Mouse (Mus musculus) kidney, postnatal 10 days (tissue): ENCODE measurements around the gene Grk5.
"Not testable (repeated sequence)": the region's sequence is repeated elsewhere in the genome, so short reads cannot be mapped to it uniquely, and the experiment has no call there.

ENCODE experiments used
- DNase-seq: peaks from one replicate; pipeline ENCODE4 v3.0.0; 2021; ENCODE audit warnings: mixed read lengths

Gene Grk5

GRCm38 (mm10) chr19:60889714-60890315, at the start of gene Grk5:
Gene Grk5, plus strand, starts transcription at chr19:60889749.
- peak; percentile 99 for DNase-seq

- no peak for DNase-seq
Observed at GRCm38 (mm10) chr19:60843324-60843723, 46.2 kb upstream of the Grk5 start.

- DNase-seq, result no peak
Observed at GRCm38 (mm10) chr19:60845731-60846130, 43.8 kb upstream of the Grk5 start.

- peak; percentile 93 for DNase-seq
Observed at GRCm38 (mm10) chr19:60860868-60861700, 28.5 kb upstream of the Grk5 start, which contains the start of gene Sfxn4. Gene Sfxn4, minus strand, starts transcription at chr19:60861479.

- DNase-seq, result not testable (repeated sequence)
Observed at GRCm38 (mm10) chr19:60866169-60866568, 23.4 kb upstream of the Grk5 start.

- DNase-seq, result no peak
Observed at GRCm38 (mm10) chr19:60870489-60870888, 19.1 kb upstream of the Grk5 start.

- DNase-seq, result no peak
Observed at GRCm38 (mm10) chr19:60871366-60871765, 18.2 kb upstream of the Grk5 start.

GRCm38 (mm10) chr19:60872272-60872671, 17.3 kb upstream of the Grk5 start:
- DNase-seq, result no peak

GRCm38 (mm10) chr19:60873501-60873900, 16.0 kb upstream of the Grk5 start:
- DNase-seq, result peak; percentile 37

- peak; percentile 97 for DNase-seq
Observed at GRCm38 (mm10) chr19:60874064-60874694, 15.4 kb upstream of the Grk5 start, which contains the start of gene Prdx3. Gene Prdx3, minus strand, starts transcription at chr19:60874556.

GRCm38 (mm10) chr19:60883129-60883528, 6.4 kb upstream of the Grk5 start:
- peak; percentile 52 for DNase-seq

- no peak for DNase-seq
Observed at GRCm38 (mm10) chr19:60887637-60888036, 1.9 kb upstream of the Grk5 start.

- DNase-seq, result peak; percentile 85
Observed at GRCm38 (mm10) chr19:60889101-60889713, 342 bp upstream of the Grk5 start.

GRCm38 (mm10) chr19:60890391-60891122, 1.0 kb downstream of the Grk5 start:
- no peak for DNase-seq

- DNase-seq, result peak; percentile 43
Observed at GRCm38 (mm10) chr19:60891123-60891470, 1.5 kb downstream of the Grk5 start.

GRCm38 (mm10) chr19:60891934-60892547, 2.5 kb downstream of the Grk5 start:
- peak; percentile 83 for DNase-seq

GRCm38 (mm10) chr19:60895251-60895880, 5.8 kb downstream of the Grk5 start:
- no peak for DNase-seq

- no peak for DNase-seq
Observed at GRCm38 (mm10) chr19:60903139-60903538, 13.6 kb downstream of the Grk5 start.

GRCm38 (mm10) chr19:60903971-60904370, 14.4 kb downstream of the Grk5 start:
- DNase-seq, result no peak

GRCm38 (mm10) chr19:60905477-60905876, 15.9 kb downstream of the Grk5 start:
- no peak for DNase-seq

GRCm38 (mm10) chr19:60910304-60910703, 20.8 kb downstream of the Grk5 start:
- DNase-seq, result no peak

- DNase-seq, result no peak
Observed at GRCm38 (mm10) chr19:60911653-60912052, 22.1 kb downstream of the Grk5 start.
